Mouse (Mus musculus) 416B (cell line): Measurements from ENCODE around the gene Stab2.

Experiments
- DNase-seq: peaks from one replicate; pipeline ENCODE4 v3.0.0; 2011; ENCODE audit warnings: low read depth

Stab2 gene

DNA sequence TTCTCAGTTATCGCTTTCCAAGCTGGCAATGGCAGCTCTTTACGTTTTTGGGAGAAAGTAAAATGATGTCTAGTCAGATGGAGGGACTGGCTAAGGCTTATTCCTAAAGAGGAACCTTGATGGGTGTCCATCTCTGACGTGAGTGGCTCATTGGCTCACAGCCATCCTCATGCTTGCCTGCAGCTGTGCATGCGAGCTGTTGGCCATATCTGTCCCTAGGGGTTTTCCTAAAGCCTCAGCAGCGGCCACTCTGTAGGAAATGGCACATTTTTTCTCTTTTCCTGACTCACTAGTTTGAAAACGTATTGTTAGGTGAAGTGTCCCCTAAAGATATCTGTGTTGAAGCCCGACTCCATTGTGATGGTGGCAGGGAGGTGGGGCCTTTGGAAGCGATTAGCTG lies 18.0 kb downstream of the Stab2 start:
- DNase-seq = no peak

DNA sequence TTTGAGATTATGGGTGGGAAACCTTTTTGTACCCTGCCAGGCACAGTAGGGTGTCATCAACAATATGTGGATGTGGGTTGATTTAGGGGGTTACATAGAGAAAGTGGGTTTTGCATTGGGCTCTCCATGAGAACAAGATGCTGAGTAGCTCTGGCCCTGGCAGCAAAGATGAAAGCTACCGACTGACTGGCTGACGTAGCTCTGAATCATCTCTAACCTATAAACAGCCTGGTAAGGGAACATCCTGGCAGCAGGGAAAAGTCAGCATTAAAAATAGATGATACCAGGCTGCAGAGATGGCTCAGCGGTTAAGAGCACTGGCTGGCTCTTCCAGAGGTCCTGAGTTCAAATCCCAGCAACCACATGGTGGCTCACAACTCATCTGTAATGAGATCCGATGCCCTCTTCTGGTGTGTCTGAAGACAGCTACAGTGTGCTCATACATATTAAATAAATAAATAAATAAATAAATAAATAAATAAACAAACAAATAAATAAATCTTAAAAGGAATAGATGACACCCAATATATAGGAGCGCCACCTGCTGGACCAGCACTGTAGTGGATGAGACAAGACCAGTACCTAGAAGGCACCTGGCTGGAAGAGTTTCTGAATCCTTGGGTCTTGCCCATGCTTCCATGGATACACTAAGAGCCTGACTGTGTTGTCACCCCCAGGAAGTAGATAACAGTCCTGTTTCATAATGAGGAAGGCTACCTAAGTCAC lies 31.7 kb downstream of the Stab2 start:
- peak; percentile 46 for DNase-seq

DNA sequence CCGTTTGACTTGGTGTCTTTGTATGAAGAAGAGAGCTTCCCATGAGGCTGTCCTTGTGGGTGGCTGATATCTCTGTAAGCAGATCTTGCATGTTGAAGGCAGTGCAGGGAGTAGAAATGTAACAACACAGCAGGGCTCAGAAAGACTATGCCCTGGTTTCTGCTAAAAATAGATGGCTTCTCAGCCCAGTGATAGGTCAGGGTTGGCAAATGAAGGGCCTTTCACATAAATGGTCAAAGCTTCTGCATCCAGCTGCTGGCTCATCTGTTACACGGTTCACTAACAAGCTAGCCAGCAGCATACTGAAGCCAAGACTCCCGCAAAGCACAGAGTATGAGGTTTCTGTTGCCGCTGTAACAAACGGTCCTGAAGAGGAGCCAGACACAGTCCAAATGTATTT lies 34.5 kb downstream of the Stab2 start:
- no peak for DNase-seq

DNA sequence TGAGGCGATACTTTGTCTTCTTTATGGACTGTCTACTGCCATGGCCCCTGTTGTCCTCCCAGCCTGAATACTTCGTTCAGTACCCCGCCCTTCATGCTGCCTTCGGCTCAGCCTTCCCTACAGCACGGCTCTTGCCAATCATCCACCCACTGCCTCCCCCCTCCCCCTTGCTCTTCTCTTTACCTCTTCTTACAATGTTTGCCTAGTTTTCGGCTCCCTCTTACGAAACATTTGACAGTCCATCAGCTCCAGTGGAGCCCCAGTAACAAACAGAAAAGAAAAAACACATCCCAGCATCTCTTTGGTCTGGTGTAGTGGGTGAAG lies 35.4 kb downstream of the Stab2 start:
- no peak for DNase-seq

DNA sequence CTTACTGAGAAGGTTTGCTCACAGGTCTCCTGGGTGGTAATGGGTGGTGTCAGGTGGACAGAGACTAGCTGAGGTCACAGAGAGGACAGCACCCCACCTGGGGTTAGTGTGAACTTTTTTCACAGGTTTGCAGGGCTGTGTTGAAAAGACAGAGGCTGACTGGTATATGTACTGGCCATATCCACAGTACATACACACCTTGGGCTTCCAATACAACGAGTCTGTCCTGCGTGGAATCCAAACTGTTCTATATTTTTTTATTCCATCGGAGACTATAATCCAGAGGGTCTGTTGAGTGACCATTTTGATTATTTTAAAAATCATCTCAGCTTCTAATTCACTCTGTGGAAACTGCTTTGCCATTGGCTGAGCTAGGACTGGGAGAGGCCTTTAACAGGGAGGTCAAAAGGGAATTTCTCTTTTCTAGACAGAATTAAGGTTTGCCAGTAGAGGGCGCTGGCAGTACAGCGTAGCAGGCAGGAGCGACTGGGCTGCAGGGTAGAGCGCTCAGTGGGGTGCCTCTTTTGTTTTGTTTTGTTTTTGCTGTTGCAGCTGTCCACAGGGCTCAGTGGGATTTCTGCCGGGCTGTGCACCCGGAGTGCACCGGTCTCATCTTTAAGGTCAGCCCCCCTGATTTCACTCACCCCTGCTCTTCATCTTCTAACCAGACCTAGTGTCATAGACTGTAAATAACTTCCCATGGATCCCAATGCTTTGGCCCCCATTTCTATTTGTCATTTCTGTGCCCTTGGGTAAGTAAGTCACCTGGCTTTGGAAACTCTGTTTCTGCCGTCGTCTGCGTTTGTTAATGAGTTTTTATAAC lies 35.9 kb downstream of the Stab2 start:
- peak; percentile 47 for DNase-seq

DNA sequence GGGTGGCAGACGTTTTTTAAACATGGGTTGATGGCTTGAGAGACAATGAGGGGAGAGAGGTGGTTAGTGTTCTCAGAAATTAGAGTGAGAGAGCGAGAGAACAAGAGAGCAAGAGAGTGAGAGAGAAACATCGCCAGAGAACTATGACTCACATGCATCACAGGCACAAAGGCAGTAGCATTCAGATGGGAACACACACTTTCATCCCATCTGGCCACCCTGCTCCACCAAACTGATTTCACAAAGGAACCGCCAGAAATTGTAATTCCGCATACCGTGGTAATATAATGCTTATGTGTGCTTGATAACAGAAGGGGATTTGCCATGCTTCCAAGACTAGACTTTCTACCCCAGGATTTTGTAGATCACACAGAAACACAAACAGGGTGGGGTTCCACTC lies 38.5 kb downstream of the Stab2 start:
- no peak for DNase-seq

GRCm38 (mm10) chr10:86961542-86962466 lies 46.0 kb downstream of the Stab2 start:
- no peak for DNase-seq

DNA sequence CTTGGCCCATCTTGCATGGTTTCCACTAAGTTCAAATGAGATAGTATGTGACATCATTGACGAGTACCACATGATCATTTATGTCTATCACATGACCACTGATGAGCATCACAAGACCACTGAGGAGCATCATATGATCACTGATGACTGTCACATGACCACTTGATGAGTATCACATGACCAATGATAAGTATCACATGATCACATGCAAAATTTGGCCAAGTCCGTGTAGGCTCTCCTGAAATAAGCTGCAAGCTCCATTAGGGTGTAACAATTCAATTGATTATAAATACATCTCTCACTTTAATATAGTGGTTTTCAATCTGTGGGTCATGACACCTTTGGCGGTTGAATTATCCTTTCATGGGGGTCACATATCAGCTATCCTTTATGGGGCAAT lies 52.5 kb downstream of the Stab2 start:
- DNase-seq = no peak

- DNase-seq = no peak
These were observed 55.1 kb downstream of the Stab2 start for GRCm38 (mm10) chr10:86952696-86953095.

DNA sequence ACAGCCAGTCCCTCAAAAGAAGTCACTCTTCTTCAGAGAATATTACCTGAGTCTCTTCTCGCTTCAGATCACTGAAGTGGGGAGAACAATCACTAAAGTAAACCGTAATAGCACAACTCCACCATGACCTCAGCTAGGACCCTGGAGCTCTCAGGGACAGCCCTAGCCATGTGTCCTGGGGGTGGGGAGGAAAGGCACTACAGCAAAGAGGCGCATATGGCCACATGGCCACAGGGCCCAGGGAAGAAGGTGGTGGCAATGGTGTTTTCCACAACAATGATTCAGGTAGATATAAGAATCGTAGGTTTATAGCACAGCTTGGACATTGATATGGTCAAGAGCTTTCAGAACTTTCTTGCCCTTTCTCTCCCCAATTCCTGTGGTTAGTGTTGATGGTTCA lies 57.0 kb downstream of the Stab2 start:
- DNase-seq = no peak

- no peak for DNase-seq
These were observed 57.9 kb downstream of the Stab2 start for GRCm38 (mm10) chr10:86949886-86950285.

DNA sequence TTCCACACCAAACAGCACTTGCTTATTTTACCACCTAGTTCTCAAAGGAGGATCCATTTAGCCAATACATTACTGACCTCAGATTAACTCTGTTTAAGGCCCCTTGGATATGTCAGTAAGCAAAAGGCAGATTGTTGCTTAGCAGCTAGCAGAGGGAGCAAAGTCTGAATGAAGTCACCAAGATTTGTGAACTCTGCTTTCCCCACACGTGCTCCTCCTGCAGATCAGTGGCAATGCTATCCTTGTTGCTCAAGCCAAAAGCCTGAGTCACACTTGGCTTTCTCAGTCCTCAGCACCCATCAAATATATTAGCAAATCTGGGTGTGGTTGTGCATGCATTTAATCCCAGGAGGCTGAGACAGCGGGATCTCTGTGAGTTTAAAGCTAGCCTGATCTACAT lies 60.3 kb downstream of the Stab2 start:
- peak; percentile 3 for DNase-seq

GRCm38 (mm10) chr10:86940591-86940990 lies 67.2 kb downstream of the Stab2 start:
- DNase-seq = no peak

- no peak for DNase-seq
These were observed 73.4 kb downstream of the Stab2 start for GRCm38 (mm10) chr10:86934376-86934775.

GRCm38 (mm10) chr10:86933906-86934305 lies 73.9 kb downstream of the Stab2 start:
- no peak for DNase-seq

DNA sequence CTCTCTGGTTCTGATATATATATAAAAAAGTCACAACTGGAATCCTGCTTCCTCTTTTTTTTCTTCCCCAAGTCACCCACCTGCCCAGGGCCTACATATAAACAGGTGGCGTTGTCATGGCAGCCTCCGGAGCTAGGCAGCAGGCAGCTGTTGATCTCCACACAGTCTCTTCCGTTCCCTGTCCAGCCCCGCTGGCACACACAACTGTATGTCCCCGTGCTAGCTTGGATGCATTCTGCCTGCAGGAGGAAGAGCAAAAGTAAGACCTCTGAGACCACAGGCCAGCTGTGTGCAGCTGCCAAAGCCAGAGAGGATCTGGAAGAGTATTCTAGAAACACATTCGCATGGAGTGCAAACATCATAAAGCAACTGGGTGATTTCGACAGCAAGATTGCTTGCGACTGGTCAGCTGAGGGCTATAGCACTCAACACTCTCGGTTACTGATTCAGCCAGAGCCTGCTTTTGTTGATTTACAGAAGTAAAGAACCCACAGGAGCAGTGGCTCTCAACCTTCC lies 74.6 kb downstream of the Stab2 start:
- DNase-seq = no peak

DNA sequence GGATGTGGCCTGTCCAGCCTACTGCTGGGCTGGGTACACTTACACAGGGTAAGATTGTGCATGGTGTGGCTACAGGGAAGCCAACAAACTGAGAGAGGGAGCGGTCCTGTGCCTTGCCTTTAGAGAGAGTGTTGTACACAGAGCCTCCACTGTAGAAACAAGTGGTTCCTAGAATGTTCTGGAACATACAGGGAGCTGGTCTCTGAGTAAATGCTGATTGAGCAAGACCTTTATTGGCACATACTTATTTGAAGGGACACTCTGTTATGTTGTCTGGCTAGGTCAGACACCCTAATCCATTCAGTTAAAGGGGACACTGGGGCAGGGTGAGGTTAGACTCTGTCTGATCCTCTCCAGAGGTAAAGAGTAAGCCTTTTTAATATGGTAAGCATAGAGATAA lies 84.2 kb downstream of the Stab2 start:
- no peak for DNase-seq

GRCm38 (mm10) chr10:86915595-86915994 lies 92.2 kb downstream of the Stab2 start:
- no peak for DNase-seq

GRCm38 (mm10) chr10:86908562-86908961 lies 99.3 kb downstream of the Stab2 start:
- DNase-seq = no peak

- no peak for DNase-seq
These were observed 100.8 kb downstream of the Stab2 start for GRCm38 (mm10) chr10:86907043-86907442.

DNA sequence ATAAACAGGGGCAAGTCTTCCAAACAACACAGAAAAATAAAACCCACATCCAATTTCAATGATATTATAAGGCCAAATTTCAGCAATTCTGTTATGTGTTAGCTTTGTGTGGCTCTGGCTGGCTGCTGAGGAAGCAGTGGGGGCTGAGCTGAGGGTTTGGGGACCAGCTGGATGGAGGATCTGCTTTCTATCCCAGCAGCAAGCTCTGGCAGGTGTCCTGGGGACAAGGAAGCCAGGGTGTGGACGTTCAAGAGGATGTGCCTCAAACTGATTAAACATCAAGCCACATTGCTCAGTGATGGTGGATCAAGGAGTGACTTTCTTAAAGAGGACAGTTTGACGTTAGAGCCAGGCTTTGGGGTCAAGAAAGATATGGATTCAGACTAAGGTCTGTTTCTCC lies 112.3 kb downstream of the Stab2 start:
- DNase-seq = no peak

DNA sequence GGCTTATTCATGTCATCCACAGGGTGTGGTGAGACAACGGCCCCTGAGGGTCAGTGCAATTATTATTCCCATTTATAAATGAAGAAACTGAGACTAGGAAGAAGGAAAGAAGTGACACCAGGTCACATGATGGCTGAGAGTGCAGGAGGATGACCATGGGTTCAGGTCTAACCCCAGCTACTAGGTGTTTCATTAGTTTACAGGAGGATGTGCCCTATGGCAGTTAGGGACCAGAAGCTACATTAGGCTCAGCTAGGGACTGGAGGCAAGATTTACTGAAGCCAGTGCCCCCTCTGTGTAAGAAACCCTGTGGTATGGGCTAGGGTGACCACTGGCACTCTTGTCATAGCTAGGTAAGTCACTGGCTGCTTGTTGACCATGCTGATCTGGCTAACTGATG lies 116.8 kb downstream of the Stab2 start:
- no peak for DNase-seq
